ENCODE assay signal across 13 mouse cellular contexts in the genomic region with DNA sequence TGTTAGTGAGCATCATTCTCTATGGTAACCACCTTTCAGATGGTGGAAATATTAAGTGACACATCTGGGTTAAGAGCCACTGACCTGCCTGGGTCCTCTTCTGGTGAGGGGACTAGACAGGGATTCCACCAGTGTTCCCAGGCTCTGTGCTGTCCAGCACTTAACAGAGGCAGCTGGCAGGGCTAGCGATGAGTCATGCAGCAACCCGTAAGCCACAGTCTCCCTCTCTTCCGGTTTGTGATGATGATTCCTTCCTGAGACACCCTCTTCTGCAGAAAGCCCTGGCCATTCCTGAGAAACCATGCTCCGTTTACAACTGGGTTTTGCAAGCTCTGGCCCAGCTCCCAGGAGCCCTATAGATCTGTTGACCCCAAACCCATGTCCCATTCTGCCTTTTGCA. TPM values are rescaled to one million over a fixed set of nuclear protein-coding genes. Genes with fewer than 3 reads are reported as not detected.
A peak's percentile ranks its signal among the peaks of the same experiment; 100 is the strongest.
DNase-seq lines count a peak whose midpoint lies in the region; ATAC-seq lines count a peak whose summit lies in the region.
"Had no signal": no experiment of that assay in that cellular context is flagged by ENCODE, and none has a peak within 500 bp of the region (broad histone marks: within the 10 kb centered on the region; RNA-seq: fewer than 3 reads in every experiment).

No protein-coding gene starts in this region.

- H3K27ac ChIP-seq in midbrain, embryonic 11.5 days (ENCODE audit: low read depth, low read length): no peak overlapping the region
- no peak overlapping the region for H3K27ac ChIP-seq in midbrain, embryonic 15.5 days
- no peak overlapping the region for H3K27ac ChIP-seq in liver, embryonic 12.5 days
- H3K27ac ChIP-seq: heart, embryonic 15.5 days; limb, embryonic 10.5 days; lung, embryonic 15.5 days; stomach, embryonic 15.5 days had no signal

- H3K9ac ChIP-seq in midbrain, embryonic 11.5 days (ENCODE audit: low read length): no peak overlapping the region
- no peak overlapping the region for H3K9ac ChIP-seq in midbrain, embryonic 15.5 days
- no peak overlapping the region for H3K9ac ChIP-seq in liver, embryonic 12.5 days
- H3K9ac ChIP-seq: heart, embryonic 15.5 days; lung, embryonic 15.5 days; stomach, embryonic 15.5 days had no signal

- no peak overlapping the region for H3K4me3 ChIP-seq in midbrain, embryonic 11.5 days (ENCODE audit: low read depth, low read length)
- no peak overlapping the region for H3K4me3 ChIP-seq in midbrain, embryonic 15.5 days
- H3K4me3 ChIP-seq in liver, embryonic 12.5 days: no peak overlapping the region
- H3K4me3 ChIP-seq: heart, embryonic 15.5 days; limb, embryonic 10.5 days; lung, embryonic 15.5 days; stomach, embryonic 15.5 days had no signal

- DNase-seq in midbrain, embryonic 11.5 days (ENCODE audit: low spot score, missing footprints): peak; percentile 8
- DNase-seq in adipocyte (ENCODE audit: low spot score): peak; percentile 70
- peak; percentile 62 for DNase-seq in gastrocnemius, postnatal 14 days
- DNase-seq in thymus, adult 18-20 months: no peak
- no peak for DNase-seq in spleen, postnatal 10 days (ENCODE audit: low spot score in 2 of 2)

- peaks cover 3% of the 10 kb centered on the region; the same call in 1 of the 2 replicates for H3K27me3 ChIP-seq in midbrain, embryonic 11.5 days (ENCODE audit: control insufficient read depth, insufficient read depth, low read length)
- peaks cover 15% of the 10 kb centered on the region for H3K27me3 ChIP-seq in midbrain, embryonic 15.5 days (replicated peaks)
- H3K27me3 ChIP-seq in liver, embryonic 12.5 days (replicated peaks): no peaks in the 10 kb centered on the region
- H3K27me3 ChIP-seq: heart, embryonic 15.5 days; lung, embryonic 15.5 days; stomach, embryonic 15.5 days had no signal

- intact Hi-C loops in gastrocnemius, postnatal 14 days (cut with DNase I; ENCODE audit: low total_unique reads): no loop called here

- ATAC-seq in midbrain, embryonic 11.5 days (ENCODE audit: low FRiP score): no peak
- ATAC-seq in midbrain, embryonic 15.5 days (replicated peaks): no peak
- no peak for ATAC-seq in liver, embryonic 12.5 days
- ATAC-seq: forebrain, embryonic 14.5 days; intestine, postnatal 0 days had no signal

- H3K36me3 ChIP-seq in midbrain, embryonic 11.5 days (ENCODE audit: control insufficient read depth, insufficient read depth, low read length): no peaks in the 10 kb centered on the region
- no peaks in the 10 kb centered on the region for H3K36me3 ChIP-seq in midbrain, embryonic 15.5 days (replicated peaks)
- H3K36me3 ChIP-seq in liver, embryonic 12.5 days: no peaks in the 10 kb centered on the region
- H3K36me3 ChIP-seq: heart, embryonic 15.5 days; limb, embryonic 10.5 days; lung, embryonic 15.5 days; stomach, embryonic 15.5 days had no signal

- peaks cover 2% of the 10 kb centered on the region; the same call in 1 of the 2 replicates for H3K4me1 ChIP-seq in midbrain, embryonic 11.5 days (ENCODE audit: control insufficient read depth, insufficient read depth, low read length)
- peaks cover 9% of the 10 kb centered on the region for H3K4me1 ChIP-seq in midbrain, embryonic 15.5 days
- H3K4me1 ChIP-seq in liver, embryonic 12.5 days: peaks cover 27% of the 10 kb centered on the region

- H3K4me2 ChIP-seq in midbrain, embryonic 11.5 days: no peak overlapping the region
- H3K4me2 ChIP-seq in midbrain, embryonic 15.5 days: no peak overlapping the region
- H3K4me2 ChIP-seq in liver, embryonic 12.5 days: no peak overlapping the region
- H3K4me2 ChIP-seq: heart, embryonic 15.5 days; lung, embryonic 15.5 days; stomach, embryonic 15.5 days had no signal

- 90% methylated on average over 4 of the region's 4 CpGs for WGBS in midbrain, embryonic 11.5 days
- WGBS in midbrain, embryonic 15.5 days: 80% methylated on average over 4 of the region's 4 CpGs
- 11% methylated on average over 4 of the region's 4 CpGs for WGBS in liver, embryonic 12.5 days (ENCODE audit: insufficient replicate concordance)

- no peaks in the 10 kb centered on the region for H3K9me3 ChIP-seq in midbrain, embryonic 11.5 days (ENCODE audit: control insufficient read depth, low read length)
- H3K9me3 ChIP-seq in midbrain, embryonic 15.5 days: no peaks in the 10 kb centered on the region
- no peaks in the 10 kb centered on the region for H3K9me3 ChIP-seq in liver, embryonic 12.5 days (replicated peaks)
- H3K9me3 ChIP-seq: heart, embryonic 15.5 days; limb, embryonic 10.5 days; lung, embryonic 15.5 days; stomach, embryonic 15.5 days had no signal

RNA-seq across cellular contexts. Expression of a gene that starts 3.9 kb away (rescaled TPM):
- polyA plus RNA-seq in midbrain, embryonic 11.5 days (2014; fragmentation: Nextera tagmentation; extraction: Ambion mirVana): 0.22 and 0.37 TPM in 2 replicates
- polyA plus RNA-seq in midbrain, embryonic 15.5 days (2015; fragmentation: Nextera tagmentation; extraction: Ambion mirVana): 0.15 TPM in 2 replicates
- total RNA-seq in gastrocnemius, postnatal 14 days (2021): 1 to 10 TPM; 1.5 to 2.5 TPM
- 0.56 and 0.62 TPM in 2 replicates for polyA plus RNA-seq in liver, embryonic 12.5 days (2016; fragmentation: Nextera tagmentation; extraction: Ambion mirVana)

RNA-seq across cellular contexts. Expression of a gene that starts 46.6 kb away (rescaled TPM):
- polyA plus RNA-seq in midbrain, embryonic 11.5 days (2014; fragmentation: Nextera tagmentation; extraction: Ambion mirVana): 126 and 128 TPM in 2 replicates
- 152 and 168 TPM in 2 replicates for polyA plus RNA-seq in midbrain, embryonic 15.5 days (2015; fragmentation: Nextera tagmentation; extraction: Ambion mirVana)
- 10 to 100 TPM in 1 of 2 experiments, 1 to 10 TPM in 1; 8.4 to 10.1 TPM for total RNA-seq in gastrocnemius, postnatal 14 days (2021)
- 31.6 and 33.0 TPM in 2 replicates for polyA plus RNA-seq in liver, embryonic 12.5 days (2016; fragmentation: Nextera tagmentation; extraction: Ambion mirVana)

Comparison
In these comparisons a context has a peak if more than half of its experiments do, and no peak if none do; other contexts are left out.
1. DNase-seq: peak in midbrain, embryonic 11.5 days (single experiment), adipocyte (single experiment) and gastrocnemius, postnatal 14 days (single experiment); none in thymus, adult 18-20 months (0 of 2) and spleen, postnatal 10 days (0 of 2).